Mouse (Mus musculus) urinary bladder, postnatal 25 days (tissue): ENCODE results near the gene Phf14.

Source experiments
- DNase-seq: peaks from one replicate; pipeline ENCODE4 v3.0.0; 2022; ENCODE audit warnings: low spot score

The Phf14 gene

GRCm38 (mm10) chr6:12021480-12021879 lies 113.9 kb downstream of the Phf14 start:
- no peak for DNase-seq

DNA sequence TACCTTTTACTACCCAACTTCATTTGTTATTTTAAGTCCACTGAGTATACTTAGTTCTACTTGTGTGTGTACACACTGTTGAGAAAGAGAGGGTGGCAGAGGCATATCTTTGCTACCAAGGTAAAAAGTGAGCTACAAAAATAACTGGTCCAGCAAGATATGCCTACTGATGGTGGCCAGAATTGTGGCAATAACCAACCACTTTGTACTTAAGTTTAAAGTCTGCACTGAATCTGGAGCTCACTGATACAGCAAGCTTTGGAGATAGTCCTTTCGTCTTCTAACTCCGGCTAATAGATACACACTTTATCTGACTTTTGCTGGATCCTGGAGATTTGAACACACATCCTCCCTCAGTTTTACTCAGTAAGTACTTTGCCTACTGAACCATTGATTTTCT lies 115.8 kb downstream of the Phf14 start:
- no peak for DNase-seq

GRCm38 (mm10) chr6:12026804-12027537 lies 119.4 kb downstream of the Phf14 start:
- no peak for DNase-seq

- no peak for DNase-seq
Observed at GRCm38 (mm10) chr6:12034561-12034960, 127.0 kb downstream of the Phf14 start.

GRCm38 (mm10) chr6:12038268-12038667 lies 130.7 kb downstream of the Phf14 start:
- DNase-seq, result no peak

DNA sequence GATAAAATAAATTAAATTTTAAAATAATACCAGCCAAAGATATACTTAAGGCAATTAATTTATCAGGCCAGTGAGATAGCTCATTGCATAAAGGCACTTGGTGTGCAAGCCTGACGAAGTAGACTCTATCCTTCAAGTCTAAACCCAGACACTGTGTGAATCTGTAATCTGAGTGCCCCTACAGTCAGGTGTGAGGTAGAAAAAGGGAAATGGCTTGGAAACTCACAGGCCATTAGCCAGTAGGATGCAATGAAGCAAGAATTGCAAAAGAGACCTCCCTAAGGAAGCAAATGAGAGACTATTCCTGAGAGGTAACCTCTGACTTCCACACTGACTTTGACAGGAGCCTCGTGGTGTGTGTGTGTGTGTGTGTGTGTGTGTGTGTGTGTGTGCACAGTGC lies 145.3 kb downstream of the Phf14 start:
- DNase-seq, result no peak

- DNase-seq, result no peak
Observed at GRCm38 (mm10) chr6:12054149-12054548, 146.5 kb downstream of the Phf14 start.

DNA sequence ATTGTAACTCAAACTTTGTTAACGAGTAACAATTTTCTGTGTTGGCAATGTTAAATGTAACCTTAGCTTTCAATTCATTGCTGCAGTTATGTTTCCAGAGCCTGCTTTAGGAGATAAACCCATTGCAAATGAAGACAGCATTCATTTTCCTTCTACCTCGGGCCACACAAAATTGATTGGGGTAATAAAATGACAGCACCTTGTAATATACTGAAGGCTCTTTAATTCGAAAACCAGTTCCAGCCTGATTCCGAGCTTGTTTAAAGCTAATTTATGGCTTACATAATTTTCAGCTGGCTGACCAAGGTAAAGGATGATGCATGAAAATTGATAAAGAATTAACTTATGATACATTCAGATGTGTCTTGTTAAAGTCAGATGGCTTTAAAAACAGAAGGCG lies 151.1 kb downstream of the Phf14 start:
- DNase-seq, result no peak

DNA sequence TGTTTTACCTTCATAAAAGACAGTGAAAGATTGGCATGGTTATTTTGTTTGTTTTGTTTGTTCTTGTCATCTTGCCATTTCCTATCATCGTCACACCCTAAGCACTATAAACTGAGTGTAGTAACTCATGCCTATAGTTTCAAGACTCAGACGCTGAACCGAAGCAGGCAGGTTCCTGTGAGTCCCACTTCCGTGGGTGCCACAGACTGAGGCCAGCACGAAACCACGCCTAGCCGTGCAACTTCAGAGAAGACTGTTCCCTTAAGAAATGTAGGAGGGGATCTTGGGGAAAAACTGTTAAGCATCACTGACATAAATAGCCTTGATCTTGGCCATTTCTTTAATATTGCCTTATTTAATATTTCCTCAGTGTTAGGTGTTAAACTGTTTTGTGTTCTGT lies 152.4 kb downstream of the Phf14 start:
- DNase-seq, result no peak

DNA sequence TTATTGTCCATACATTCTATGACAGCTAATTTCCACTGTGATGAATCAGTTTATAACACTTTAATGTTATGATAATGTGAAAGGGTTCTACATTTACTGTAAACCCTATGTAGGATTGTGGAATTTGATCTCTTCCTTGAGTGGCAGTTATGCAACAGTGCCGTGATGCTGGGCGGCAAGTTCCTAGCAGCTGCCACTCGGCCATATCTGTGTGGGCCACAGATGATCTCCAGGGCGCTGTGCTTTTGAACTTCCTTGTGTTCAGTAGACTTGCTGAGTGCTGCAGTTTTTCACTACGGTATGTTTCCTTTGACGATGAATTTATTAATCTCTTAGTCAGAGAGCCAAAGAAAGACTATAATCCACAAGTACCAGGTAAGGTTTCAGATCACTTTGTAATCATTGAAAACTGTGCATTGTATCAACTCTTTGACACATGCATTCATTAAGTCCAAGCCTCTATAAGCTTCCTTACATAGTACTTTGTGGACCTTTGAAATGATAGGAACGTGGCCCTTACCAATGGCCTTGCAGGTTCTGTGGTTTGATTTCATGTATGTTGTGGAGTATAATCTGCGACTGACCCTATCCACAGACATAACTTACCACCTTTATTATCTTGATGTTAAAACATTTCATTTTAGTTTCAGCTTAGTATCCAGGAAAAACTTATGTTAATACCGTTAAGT lies 153.0 kb downstream of the Phf14 start:
- DNase-seq, result no peak

DNA sequence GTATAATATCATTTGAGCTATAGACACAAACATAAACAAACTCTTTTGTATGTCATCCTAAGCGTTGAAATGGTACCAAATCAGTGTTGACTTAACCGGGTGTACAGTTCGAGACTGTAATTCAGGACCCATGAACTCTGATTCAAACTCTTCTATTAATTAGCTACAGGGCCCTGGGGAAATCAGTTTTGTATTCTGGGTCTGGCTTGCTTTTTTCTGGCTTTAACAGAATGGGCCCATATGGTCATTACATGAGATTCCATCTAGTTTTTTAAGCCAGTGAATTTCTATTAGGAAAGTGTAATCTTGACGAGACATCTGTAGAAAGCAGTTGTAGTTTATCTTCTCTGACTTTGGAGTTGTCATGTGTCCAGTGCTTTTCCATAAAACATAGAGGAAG lies 160.3 kb downstream of the Phf14 start:
- no peak for DNase-seq

- DNase-seq, result no peak
Observed at GRCm38 (mm10) chr6:12069357-12069756, 161.7 kb downstream of the Phf14 start.

- no peak for DNase-seq
Observed at GRCm38 (mm10) chr6:12074599-12074998, 167.0 kb downstream of the Phf14 start.

DNA sequence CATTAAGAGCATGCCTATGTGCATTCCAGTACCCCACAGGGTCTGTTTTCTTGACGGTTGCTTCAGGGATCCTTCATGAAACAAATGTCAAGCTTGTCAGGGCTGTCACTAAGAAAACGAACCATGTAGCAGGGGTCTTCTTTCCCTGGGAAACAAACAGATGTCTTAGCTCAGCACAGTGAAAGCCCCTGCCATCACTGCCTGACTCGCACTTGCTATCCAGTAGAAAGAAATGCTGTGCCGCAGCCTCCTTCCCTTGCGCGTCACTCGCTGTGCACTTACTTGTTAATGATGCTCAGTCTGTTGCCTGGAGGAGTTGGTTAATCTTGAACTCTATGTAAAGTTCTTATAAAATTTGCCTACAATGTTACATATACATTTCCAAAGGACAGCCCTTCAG lies 169.7 kb downstream of the Phf14 start:
- DNase-seq, result no peak

GRCm38 (mm10) chr6:12077880-12078618 lies 170.4 kb downstream of the Phf14 start:
- no peak for DNase-seq

DNA sequence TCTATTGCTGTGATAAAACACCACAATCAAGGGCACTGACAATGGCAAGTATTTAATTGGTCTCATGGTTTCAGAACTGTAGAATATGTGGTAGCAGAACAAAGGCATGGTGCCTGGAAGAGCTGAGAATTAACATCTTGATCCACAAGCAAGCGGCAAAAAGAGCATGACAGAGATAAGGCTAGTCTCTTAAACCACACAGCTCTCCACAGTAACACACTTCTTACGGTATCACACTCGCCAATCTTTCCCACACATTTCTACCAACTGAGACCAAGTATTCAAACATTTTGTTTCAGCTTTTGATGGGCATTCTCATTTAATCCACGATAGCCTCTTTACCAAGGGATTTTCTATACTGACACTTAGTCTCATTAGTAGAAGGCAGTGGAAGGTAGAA lies 171.7 kb downstream of the Phf14 start:
- DNase-seq, result no peak

DNA sequence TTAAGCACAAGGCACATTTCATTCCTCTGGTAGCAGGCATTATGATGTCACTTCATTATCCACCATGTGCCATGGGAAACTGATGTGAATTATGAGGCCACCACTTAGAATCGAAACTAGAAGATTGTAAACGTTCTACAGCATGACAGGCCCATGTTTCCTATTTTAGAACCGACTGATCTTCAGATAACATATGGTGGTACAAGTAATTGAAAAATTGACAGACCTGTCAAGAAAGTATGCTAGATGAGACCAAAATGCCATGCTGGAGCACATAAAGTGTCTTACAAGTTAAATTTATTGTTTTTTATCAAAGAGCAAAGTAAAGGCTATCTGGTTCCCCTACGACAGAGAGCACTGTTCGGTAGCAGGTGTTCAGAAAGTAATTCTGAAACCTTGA lies 172.8 kb downstream of the Phf14 start:
- DNase-seq, result no peak

DNA sequence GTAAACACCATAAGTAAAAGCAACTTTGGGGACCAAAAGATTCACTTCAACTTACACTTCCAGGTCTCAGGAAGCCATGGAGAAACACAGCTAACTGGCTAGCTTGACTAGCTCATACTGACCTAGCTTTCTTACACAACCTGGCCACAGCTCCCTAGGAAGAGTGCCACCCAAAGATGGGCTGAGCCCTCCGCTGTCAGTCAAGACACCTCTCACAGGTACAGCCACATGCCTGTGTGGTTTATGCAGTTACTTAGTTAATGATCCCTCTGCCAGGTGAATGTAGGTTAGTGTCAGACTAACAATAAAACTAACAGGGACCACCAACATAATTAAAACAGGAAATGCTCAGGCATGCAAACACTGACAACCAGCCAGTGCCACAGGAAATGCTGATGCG lies 174.1 kb downstream of the Phf14 start:
- DNase-seq, result no peak

- no peak for DNase-seq
Observed at GRCm38 (mm10) chr6:12082125-12082524, 174.5 kb downstream of the Phf14 start.

- no peak for DNase-seq
Observed at GRCm38 (mm10) chr6:12082531-12083216, 175.1 kb downstream of the Phf14 start.

DNA sequence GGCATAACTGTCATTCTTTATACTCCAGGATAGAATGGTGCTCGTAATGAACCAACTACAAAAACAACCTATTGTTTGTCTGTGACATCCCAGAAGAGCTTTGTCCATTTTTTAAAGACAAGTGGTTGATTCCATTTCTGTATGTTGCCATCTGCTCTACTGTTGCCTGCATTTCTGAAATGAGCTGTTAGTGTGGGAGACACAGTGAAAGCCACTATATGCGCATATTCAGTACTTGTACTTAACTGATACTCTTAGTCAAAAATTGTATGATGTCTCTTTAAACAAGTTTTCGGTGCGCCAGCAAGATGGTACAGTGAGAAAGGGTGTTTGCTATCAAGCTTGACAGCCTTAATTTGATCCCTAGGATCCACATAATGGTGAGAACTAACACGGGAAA lies 177.1 kb downstream of the Phf14 start:
- no peak for DNase-seq

GRCm38 (mm10) chr6:12089439-12089992 lies 181.9 kb downstream of the Phf14 start:
- no peak for DNase-seq
